Mouse (Mus musculus) lung, postnatal 0 days (tissue): ENCODE data around the gene Ncs1. TPM values are rescaled to one million over a fixed set of nuclear protein-coding genes. Genes with fewer than 3 reads are reported as not detected.

Source experiments
- ATAC-seq: fragments of 200-750 bp; cut with Nextera tagmentation; 2 replicates; pipeline ENCODE4 v1.8.0; 2017; ENCODE audit warnings: moderate library complexity
- DNase-seq: peaks from one replicate; pipeline ENCODE4 v3.0.0-alpha.2; 2016; ENCODE audit warnings: low spot score
- H3K27ac ChIP-seq: fragments of 300-500 bp; sonication (generic); 2 replicates; pipeline ENCODE4 v1.5.1; 2014; ENCODE audit warnings: antibody characterized with exemption, mild to moderate bottlenecking, low read length, mixed read lengths
- H3K27me3 ChIP-seq: fragments of 300-500 bp; sonication (generic); replicated peaks from 2 replicates; pipeline ENCODE4 v1.6.1; 2014; ENCODE audit warnings: low read length, mixed read lengths; ENCODE audit not compliant: insufficient read depth
- H3K36me3 ChIP-seq: fragments of 300-500 bp; sonication (generic); 2 replicates; pipeline ENCODE4 v1.6.1; 2014; ENCODE audit warnings: low read length, mixed read lengths; ENCODE audit not compliant: insufficient read depth
- H3K4me1 ChIP-seq: fragments of 300-500 bp; sonication (generic); 2 replicates; pipeline ENCODE4 v1.6.1; 2014; ENCODE audit warnings: antibody characterized with exemption, low read depth, low read length, mixed read lengths; ENCODE audit not compliant: insufficient read depth
- H3K4me2 ChIP-seq: fragments of 300-500 bp; sonication (generic); replicated peaks from 2 replicates; pipeline ENCODE4 v1.6.1; 2014; ENCODE audit warnings: low read depth, mild to moderate bottlenecking, low read length, moderate library complexity, mixed read lengths
- H3K4me3 ChIP-seq: fragments of 300-500 bp; sonication (generic); 2 replicates; pipeline ENCODE4 v1.5.1; 2014; ENCODE audit warnings: low read depth, low read length
- H3K9ac ChIP-seq: fragments of 300-500 bp; sonication (generic); replicated peaks from 2 replicates; pipeline ENCODE4 v1.6.1; 2014; ENCODE audit warnings: low read depth, mild to moderate bottlenecking
- H3K9me3 ChIP-seq: fragments of 300-500 bp; sonication (generic); 2 replicates; pipeline ENCODE4 v1.6.1; 2016; ENCODE audit warnings: low read length, mixed read lengths
- CTCF ChIP-seq: IDR thresholded peaks from 2 replicates; pipeline ENCODE4 v1.5.1; 2016; ENCODE audit warnings: antibody characterized with exemption, mild to moderate bottlenecking
- EP300 ChIP-seq: IDR thresholded peaks from 2 replicates; pipeline ENCODE4 v1.6.1; 2016; ENCODE audit warnings: antibody characterized with exemption, mild to moderate bottlenecking, control low read depth
- WGBS: fragments of 180-500 bp; shearing (Covaris S2); extraction: QIAGEN DNeasy Blood & Tissue Kit; methylation state at CpG from one replicate; pipeline ENCODE4 v1.1.7; 2014; 5-methylcytosine and 5-hydroxymethylcytosine counted together
- polyA plus RNA-seq: library from polyadenylated mRNA; unstranded; fragments of >200 nt; fragmentation: Nextera tagmentation; extraction: Ambion mirVana; gene quantifications from 2 replicates; pipeline ENCODE4 v1.2.1, GENCODE M21; 2015

The Ncs1 gene
- polyA plus RNA-seq, 1 experiment from 2014 or later = 3.8 TPM

DNA sequence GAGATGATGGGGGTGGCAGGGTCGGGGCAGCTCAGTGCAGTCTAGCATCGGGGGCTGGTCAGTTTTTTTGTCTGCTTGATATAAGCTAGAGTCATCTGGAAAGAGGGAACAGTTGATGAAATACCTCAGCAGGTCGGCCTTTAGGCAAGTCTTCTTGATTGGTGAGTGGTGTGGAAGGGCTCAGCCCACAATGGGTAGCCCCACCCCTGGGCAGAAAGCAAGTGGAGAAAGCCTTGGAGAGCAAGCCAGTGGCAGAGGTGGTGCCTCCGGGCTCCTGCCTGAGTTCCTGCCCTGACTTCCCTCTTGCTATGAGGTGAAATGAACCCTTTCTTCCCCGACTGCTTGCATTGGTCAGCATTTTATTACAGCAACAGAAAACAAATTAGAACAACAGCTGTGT, 23.0 kb downstream of the Ncs1 start:
- no peak overlapping the region for H3K4me3 ChIP-seq
- no peaks in the 10 kb centered on the region for H3K27me3 ChIP-seq
- H3K4me2 ChIP-seq = no peak overlapping the region
- TF ChIP-seq EP300 = no peak
- H3K4me1 ChIP-seq = peaks cover 7% of the 10 kb centered on the region; the same call in 1 of the 2 replicates
- no peak overlapping the region for H3K27ac ChIP-seq
- H3K9ac ChIP-seq = no peak overlapping the region
- 62% methylated on average over 5 of the region's 5 CpGs for WGBS
- H3K9me3 ChIP-seq = no peaks in the 10 kb centered on the region
- DNase-seq (no peak), ATAC-seq (no peak)
- no peaks in the 10 kb centered on the region for H3K36me3 ChIP-seq

DNA sequence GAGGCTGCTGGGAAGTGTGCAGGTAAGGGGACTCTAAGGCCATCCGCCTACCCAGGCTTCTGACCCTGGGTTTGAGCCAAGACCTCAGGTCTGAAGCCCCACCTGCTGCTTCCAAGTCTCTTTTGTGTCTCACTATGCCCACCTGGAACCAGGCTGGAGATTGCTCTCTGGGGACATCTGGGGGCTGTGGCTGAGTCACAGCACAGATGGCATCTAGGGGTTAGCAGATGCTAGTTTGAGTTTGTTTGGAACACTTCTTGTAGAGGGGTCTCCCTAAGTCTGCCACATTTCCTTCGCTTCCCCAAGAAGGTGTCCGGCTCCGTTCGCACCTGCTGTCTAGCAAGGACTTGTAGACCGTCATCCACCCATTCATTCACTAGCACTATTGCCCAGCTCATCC, 23.6 kb downstream of the Ncs1 start:
- no peak overlapping the region for H3K27ac ChIP-seq
- H3K4me3 ChIP-seq = no peak overlapping the region
- WGBS = 92% methylated on average over 6 of the region's 6 CpGs

DNA sequence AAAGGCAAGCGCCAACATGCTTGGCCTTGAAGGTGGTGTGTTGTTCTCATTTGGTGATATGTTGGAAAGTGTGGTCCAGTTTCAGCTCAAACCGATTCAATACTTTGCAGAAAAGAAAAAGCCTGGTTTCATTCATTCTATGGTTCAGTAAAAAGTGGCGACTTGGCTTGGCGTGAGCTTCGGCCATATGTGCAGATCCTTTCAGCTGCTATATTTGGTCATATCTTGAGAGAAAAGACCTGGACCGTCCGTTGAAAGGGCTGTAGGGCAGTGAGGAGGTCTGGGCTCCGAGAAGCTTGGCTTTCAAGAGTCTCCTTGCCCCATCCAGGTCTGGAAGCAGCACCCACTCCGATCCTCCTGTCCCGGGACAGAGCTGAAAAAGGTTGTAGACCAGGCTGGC, 24.2 kb downstream of the Ncs1 start:
- Histone ChIP-seq H3K4me3 (no peak overlapping the region), H3K4me2 (no peak overlapping the region), H3K27ac (no peak overlapping the region), H3K9ac (no peak overlapping the region), H3K27me3 (no peaks in the 10 kb centered on the region), H3K9me3 (no peaks in the 10 kb centered on the region), H3K36me3 (no peaks in the 10 kb centered on the region), H3K4me1 (no peaks in the 10 kb centered on the region)
- no peak for DNase-seq
- TF ChIP-seq CTCF = no peak
- TF ChIP-seq EP300 = no peak
- no peak for ATAC-seq
- WGBS = 94% methylated on average over 10 of the region's 10 CpGs

More for the DNA sequence above, 23.6 kb downstream of the Ncs1 start:
- TF ChIP-seq EP300 (no peak), CTCF (no peak)
- H3K4me1 ChIP-seq = 0 out of 2 replicates have a peak, but pooled peaks cover 4% of the 10 kb centered on the region
- H3K36me3 ChIP-seq = no peaks in the 10 kb centered on the region
- no peak for ATAC-seq
- no peak for DNase-seq
- H3K9me3 ChIP-seq = no peaks in the 10 kb centered on the region
- no peak overlapping the region for H3K4me2 ChIP-seq
- no peak overlapping the region for H3K9ac ChIP-seq
- no peaks in the 10 kb centered on the region for H3K27me3 ChIP-seq

DNA sequence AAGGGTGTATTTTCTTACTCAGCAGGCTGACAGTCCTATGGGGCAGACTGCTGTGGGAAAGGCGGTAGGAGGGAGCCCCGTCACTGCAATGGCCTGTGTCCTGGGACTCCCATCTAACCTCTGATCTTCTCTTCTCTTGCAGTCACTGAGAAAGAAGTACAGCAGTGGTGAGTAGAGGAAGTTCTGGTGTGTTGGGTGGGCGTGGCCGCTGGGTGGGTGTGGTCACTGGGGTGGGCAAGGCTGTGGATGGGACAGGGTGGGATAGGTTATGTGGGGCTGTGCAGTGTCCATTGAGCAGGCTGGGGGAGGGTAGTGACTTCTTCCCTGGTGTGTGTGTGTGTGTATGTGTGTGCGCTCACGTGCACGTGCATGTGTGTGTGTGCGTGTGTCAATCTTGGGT, 24.8 kb downstream of the Ncs1 start:
- H3K9ac ChIP-seq = no peak overlapping the region
- no peak overlapping the region for H3K4me2 ChIP-seq
- H3K4me3 ChIP-seq = no peak overlapping the region
- TF ChIP-seq CTCF (no peak), EP300 (no peak)
- no peaks in the 10 kb centered on the region for H3K36me3 ChIP-seq
- H3K27ac ChIP-seq = no peak overlapping the region
- DNase-seq (no peak), ATAC-seq (no peak)
- no peaks in the 10 kb centered on the region for H3K9me3 ChIP-seq
- H3K4me1 ChIP-seq = no peaks in the 10 kb centered on the region
- no peaks in the 10 kb centered on the region for H3K27me3 ChIP-seq
- 88% methylated on average over 8 of the region's 8 CpGs for WGBS

DNA sequence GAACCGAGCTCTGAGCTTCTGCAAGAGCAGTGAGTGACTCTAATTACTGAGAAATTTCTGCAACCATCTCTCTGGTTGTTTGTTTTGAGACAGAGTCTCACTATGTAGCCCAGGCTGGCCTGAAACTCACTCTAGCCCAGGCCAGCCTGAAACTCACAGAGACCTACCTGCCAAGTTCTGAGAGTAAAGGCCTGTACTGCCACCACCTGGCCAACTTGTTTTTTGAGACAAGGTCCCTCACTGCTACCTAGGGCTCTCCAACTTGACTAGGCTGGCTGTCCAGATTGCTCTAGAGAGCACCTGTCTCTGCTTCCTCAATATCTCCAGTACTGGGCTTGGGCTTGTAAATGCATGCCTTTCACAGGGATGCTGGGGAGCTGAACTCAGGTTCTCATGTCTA, 25.4 kb downstream of the Ncs1 start:
- no peak for DNase-seq
- Histone ChIP-seq H3K27me3 (no peaks in the 10 kb centered on the region), H3K4me3 (no peak overlapping the region), H3K9ac (no peak overlapping the region), H3K36me3 (no peaks in the 10 kb centered on the region), H3K27ac (no peak overlapping the region), H3K9me3 (no peaks in the 10 kb centered on the region), H3K4me1 (no peaks in the 10 kb centered on the region), H3K4me2 (no peak overlapping the region)
- WGBS = 78% methylated on average over 1 of the region's 1 CpGs
- no peak for TF ChIP-seq EP300
- TF ChIP-seq CTCF = peak; percentile 40; the same call in 1 of the 2 replicates
- no peak for ATAC-seq

DNA sequence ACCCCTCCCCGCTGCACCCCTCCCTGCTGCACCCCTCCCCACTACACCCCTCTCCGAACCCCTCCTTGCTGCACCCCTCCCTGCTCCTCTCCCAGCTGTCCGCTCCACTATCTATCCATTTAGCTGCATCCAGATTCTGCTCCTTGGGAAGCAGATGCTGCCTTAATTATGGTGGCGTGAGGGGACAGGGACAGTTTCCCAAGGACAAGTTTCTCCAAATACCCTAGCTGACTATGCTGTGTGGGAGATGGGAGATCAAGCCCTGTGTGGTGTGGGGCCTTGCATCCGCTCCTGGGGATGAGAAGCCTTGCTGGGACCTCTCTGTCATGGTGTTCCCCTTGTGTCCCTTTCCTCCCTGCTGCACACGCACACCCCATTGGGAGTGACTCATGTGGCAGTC, 29.4 kb downstream of the Ncs1 start:
- no peak overlapping the region for H3K9ac ChIP-seq
- H3K4me3 ChIP-seq = no peak overlapping the region
- DNase-seq (no peak), ATAC-seq (no peak)
- no peaks in the 10 kb centered on the region for H3K4me1 ChIP-seq
- WGBS = 91% methylated on average over 6 of the region's 6 CpGs
- H3K27me3 ChIP-seq = no peaks in the 10 kb centered on the region
- H3K36me3 ChIP-seq = no peaks in the 10 kb centered on the region
- no peak overlapping the region for H3K27ac ChIP-seq
- no peak overlapping the region for H3K4me2 ChIP-seq
- no peaks in the 10 kb centered on the region for H3K9me3 ChIP-seq
- TF ChIP-seq EP300 (no peak), CTCF (no peak)

DNA sequence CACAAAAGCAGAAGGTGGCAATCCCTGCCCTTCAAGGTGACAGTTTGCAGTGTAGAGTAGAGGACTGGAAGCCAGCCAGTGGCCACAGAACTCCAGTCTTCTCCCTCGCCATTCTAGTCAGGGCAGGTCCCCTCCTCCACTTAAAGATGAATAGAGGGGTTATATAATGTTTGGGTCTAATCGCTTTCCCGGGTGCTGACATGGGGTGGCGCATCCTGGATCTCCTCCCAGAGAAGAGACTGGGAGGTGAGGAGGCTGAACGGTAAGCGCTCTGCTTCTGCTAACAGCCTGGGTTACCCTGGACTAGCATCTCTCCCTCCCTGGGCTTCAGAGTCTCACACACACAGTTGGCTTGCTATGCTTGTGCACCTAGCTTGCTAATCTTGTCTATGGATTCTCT, 32.2 kb downstream of the Ncs1 start:
- Histone ChIP-seq H3K36me3 (no peaks in the 10 kb centered on the region), H3K27ac (no peak overlapping the region), H3K4me2 (no peak overlapping the region), H3K27me3 (no peaks in the 10 kb centered on the region), H3K4me3 (no peak overlapping the region), H3K4me1 (no peaks in the 10 kb centered on the region), H3K9ac (no peak overlapping the region), H3K9me3 (no peaks in the 10 kb centered on the region)
- ATAC-seq (no peak), DNase-seq (no peak)
- TF ChIP-seq EP300 (no peak), CTCF (no peak)
- 71% methylated on average over 6 of the region's 6 CpGs for WGBS
